Mouse (Mus musculus) heart, embryonic 15.5 days (tissue): ENCODE data around the gene Gm45021. TPM values are rescaled to one million over a fixed set of nuclear protein-coding genes. Genes with fewer than 3 reads are reported as not detected.
"Not testable (repeated sequence)": the region's sequence is repeated elsewhere in the genome, so short reads cannot be mapped to it uniquely, and the experiment has no call there.

Source experiments
- ATAC-seq: fragments of 200-750 bp; cut with Nextera tagmentation; replicated peaks from 2 replicates; pipeline ENCODE4 v1.8.0; 2017; ENCODE audit warnings: low read depth, moderate TSS enrichment; ENCODE audit not compliant: insufficient number of reproducible peaks, insufficient read depth, low FRiP score
- H3K27ac ChIP-seq: fragments of 300-500 bp; sonication (generic); 2 replicates; pipeline ENCODE4 v1.5.1; 2015; ENCODE audit warnings: mild to moderate bottlenecking, inconsistent platforms
- H3K27me3 ChIP-seq: fragments of 300-500 bp; sonication (generic); 2 replicates; pipeline ENCODE4 v1.6.1; 2015; ENCODE audit warnings: inconsistent platforms
- H3K36me3 ChIP-seq: fragments of 300-500 bp; sonication (generic); 2 replicates; pipeline ENCODE4 v1.6.1; 2015; ENCODE audit warnings: mild to moderate bottlenecking, inconsistent platforms
- H3K4me1 ChIP-seq: fragments of 300-500 bp; sonication (generic); replicated peaks from 2 replicates; pipeline ENCODE4 v1.6.1; 2015; ENCODE audit warnings: inconsistent platforms
- H3K4me2 ChIP-seq: fragments of 300-500 bp; sonication (generic); 2 replicates; pipeline ENCODE4 v1.6.1; 2015; ENCODE audit warnings: inconsistent platforms, mild to moderate bottlenecking, moderate library complexity
- H3K4me3 ChIP-seq: fragments of 300-500 bp; sonication (generic); 2 replicates; pipeline ENCODE4 v1.5.1; 2015; ENCODE audit warnings: mild to moderate bottlenecking, inconsistent platforms
- H3K9ac ChIP-seq: fragments of 300-500 bp; sonication (generic); 2 replicates; pipeline ENCODE4 v1.6.1; 2015; ENCODE audit warnings: mild to moderate bottlenecking, inconsistent platforms
- H3K9me3 ChIP-seq: fragments of 300-500 bp; sonication (generic); replicated peaks from 2 replicates; pipeline ENCODE4 v1.6.1; 2016; ENCODE audit warnings: inconsistent platforms
- WGBS: fragments of 180-500 bp; shearing (Covaris S2); methylation state at CpG from one replicate; pipeline ENCODE4 v1.1.7; 2015; ENCODE audit warnings: mixed read lengths; 5-methylcytosine and 5-hydroxymethylcytosine counted together
- polyA plus RNA-seq: library from polyadenylated mRNA; unstranded; fragments of >200 nt; fragmentation: Nextera tagmentation; extraction: Ambion mirVana; gene quantifications from 2 replicates; pipeline ENCODE4 v1.2.1, GENCODE M21; 2015

Gene Gm45021
- polyA plus RNA-seq, 1 experiment from 2014 or later: not detected

GRCm38 (mm10) chr6:48620031-48620430, 30.6 kb downstream of the Gm45021 start:
- 91% methylated on average over 30 of the region's 30 CpGs for WGBS
- H3K27me3 ChIP-seq: no peaks in the 10 kb centered on the region
- ATAC-seq: no peak
- H3K4me3 ChIP-seq: no peak overlapping the region
- no peak overlapping the region for H3K4me2 ChIP-seq
- no peak overlapping the region for H3K27ac ChIP-seq
- H3K9me3 ChIP-seq: no peaks in the 10 kb centered on the region
- no peaks in the 10 kb centered on the region for H3K4me1 ChIP-seq
- H3K9ac ChIP-seq: no peak overlapping the region
- peaks cover 24% of the 10 kb centered on the region for H3K36me3 ChIP-seq

GRCm38 (mm10) chr6:48622186-48622843, 32.9 kb downstream of the Gm45021 start:
- not testable (repeated sequence) for H3K4me3 ChIP-seq, H3K9ac ChIP-seq, H3K27me3 ChIP-seq, H3K4me2 ChIP-seq, H3K27ac ChIP-seq, ATAC-seq, H3K4me1 ChIP-seq, H3K9me3 ChIP-seq
- H3K36me3 ChIP-seq: peaks cover 21% of the 10 kb centered on the region
- 82% methylated on average over 8 of the region's 8 CpGs for WGBS

GRCm38 (mm10) chr6:48623460-48623859, 34.0 kb downstream of the Gm45021 start:
- peaks cover 12% of the 10 kb centered on the region for H3K4me1 ChIP-seq
- H3K4me3 ChIP-seq: no peak overlapping the region
- peaks cover 9% of the 10 kb centered on the region for H3K27me3 ChIP-seq
- no peak overlapping the region for H3K9ac ChIP-seq
- ATAC-seq: no peak
- 38% methylated on average over 1 of the region's 1 CpGs for WGBS
- H3K4me2 ChIP-seq: no peak overlapping the region
- H3K27ac ChIP-seq: no peak overlapping the region
- H3K9me3 ChIP-seq: no peaks in the 10 kb centered on the region
- peaks cover 21% of the 10 kb centered on the region for H3K36me3 ChIP-seq

GRCm38 (mm10) chr6:48626464-48626863, 37.1 kb downstream of the Gm45021 start, which contains the start of gene AI854703:
AI854703 (plus strand) TSS chr6:48626764.
- Histone ChIP-seq H3K4me1 (peaks cover 24% of the 10 kb centered on the region), H3K4me3 (peak within 1 kb of the TSS; percentile 56), H3K4me2 (peak within 1 kb of the TSS; percentile 93), H3K27ac (no peak within 1 kb of the TSS), H3K9me3 (no peaks in the 10 kb centered on the region), H3K9ac (peak within 1 kb of the TSS; percentile 54), H3K36me3 (no peaks in the 10 kb centered on the region), H3K27me3 (peaks cover 23% of the 10 kb centered on the region)
- WGBS: 35% methylated on average over 8 of the region's 8 CpGs
- ATAC-seq: no peak

GRCm38 (mm10) chr6:48626984-48627383, 37.6 kb downstream of the Gm45021 start:
- no peaks in the 10 kb centered on the region for H3K36me3 ChIP-seq
- no peaks in the 10 kb centered on the region for H3K9me3 ChIP-seq
- 0 out of 2 replicates have a peak, but pooled peaks have one; percentile 24 for ATAC-seq
- peak overlapping the region; percentile 56 for H3K4me3 ChIP-seq
- H3K4me2 ChIP-seq: peak overlapping the region; percentile 93
- WGBS: under 1% methylated on average over 32 of the region's 32 CpGs
- peak overlapping the region; percentile 54 for H3K9ac ChIP-seq
- H3K4me1 ChIP-seq: peaks cover 24% of the 10 kb centered on the region
- peaks cover 23% of the 10 kb centered on the region for H3K27me3 ChIP-seq
- no peak overlapping the region for H3K27ac ChIP-seq

GRCm38 (mm10) chr6:48627511-48627924, 38.1 kb downstream of the Gm45021 start:
- Histone ChIP-seq H3K4me1 (peaks cover 24% of the 10 kb centered on the region), H3K4me2 (peak overlapping the region; percentile 93), H3K9ac (peak overlapping the region; percentile 54; the same call in 1 of the 2 replicates), H3K9me3 (no peaks in the 10 kb centered on the region), H3K4me3 (peak overlapping the region; percentile 56), H3K36me3 (no peaks in the 10 kb centered on the region), H3K27ac (no peak overlapping the region), H3K27me3 (peaks cover 23% of the 10 kb centered on the region)
- ATAC-seq: no peak
- 6% methylated on average over 7 of the region's 7 CpGs for WGBS

GRCm38 (mm10) chr6:48628377-48628776, 39.0 kb downstream of the Gm45021 start:
- H3K9me3 ChIP-seq: no peaks in the 10 kb centered on the region
- H3K9ac ChIP-seq: no peak overlapping the region
- H3K4me1 ChIP-seq: peaks cover 24% of the 10 kb centered on the region
- 75% methylated on average over 3 of the region's 3 CpGs for WGBS
- H3K4me2 ChIP-seq: no peak overlapping the region
- no peak overlapping the region for H3K27ac ChIP-seq
- H3K27me3 ChIP-seq: peaks cover 23% of the 10 kb centered on the region
- no peaks in the 10 kb centered on the region for H3K36me3 ChIP-seq
- ATAC-seq: no peak
- no peak overlapping the region; the same call in 1 of the 2 replicates for H3K4me3 ChIP-seq

GRCm38 (mm10) chr6:48628808-48629660, 39.6 kb downstream of the Gm45021 start:
- Histone ChIP-seq H3K27ac (no peak overlapping the region), H3K9ac (peak overlapping the region; percentile 43)

GRCm38 (mm10) chr6:48629661-48630034, 40.2 kb downstream of the Gm45021 start:
- Histone ChIP-seq H3K27me3 (peaks cover 23% of the 10 kb centered on the region), H3K4me1 (peaks cover 24% of the 10 kb centered on the region), H3K4me3 (peak overlapping the region; percentile 46), H3K9me3 (no peaks in the 10 kb centered on the region), H3K4me2 (peak overlapping the region; percentile 88), H3K36me3 (no peaks in the 10 kb centered on the region), H3K9ac (peak overlapping the region; percentile 43), H3K27ac (no peak overlapping the region)
- no peak for ATAC-seq
- 21% methylated on average over 13 of the region's 13 CpGs for WGBS

More at GRCm38 (mm10) chr6:48628808-48629660, 39.6 kb downstream of the Gm45021 start:
- Histone ChIP-seq H3K9me3 (no peaks in the 10 kb centered on the region), H3K27me3 (peaks cover 23% of the 10 kb centered on the region), H3K4me1 (peaks cover 24% of the 10 kb centered on the region), H3K4me3 (peak overlapping the region; percentile 46), H3K4me2 (peak overlapping the region; percentile 88), H3K36me3 (no peaks in the 10 kb centered on the region)
- peak; percentile 14 for ATAC-seq
- WGBS: 9% methylated on average over 54 of the region's 54 CpGs

GRCm38 (mm10) chr6:48630831-48631230, 41.4 kb downstream of the Gm45021 start:
- Histone ChIP-seq H3K27ac (no peak overlapping the region), H3K9me3 (no peaks in the 10 kb centered on the region), H3K36me3 (no peaks in the 10 kb centered on the region), H3K9ac (no peak overlapping the region), H3K4me2 (no peak overlapping the region), H3K4me1 (peaks cover 24% of the 10 kb centered on the region), H3K4me3 (no peak overlapping the region), H3K27me3 (peaks cover 23% of the 10 kb centered on the region)
- no peak for ATAC-seq
- WGBS: 76% methylated on average over 8 of the region's 8 CpGs

- no peak overlapping the region for H3K9ac ChIP-seq
- no peak overlapping the region for H3K27ac ChIP-seq
- H3K4me1 ChIP-seq: peaks cover 10% of the 10 kb centered on the region
- ATAC-seq: no peak
- H3K36me3 ChIP-seq: no peaks in the 10 kb centered on the region
- H3K9me3 ChIP-seq: no peaks in the 10 kb centered on the region
- 77% methylated on average over 2 of the region's 2 CpGs for WGBS
- H3K4me2 ChIP-seq: no peak overlapping the region
- peaks cover 4% of the 10 kb centered on the region; the same call in 1 of the 2 replicates for H3K27me3 ChIP-seq
- no peak overlapping the region for H3K4me3 ChIP-seq
Measured at GRCm38 (mm10) chr6:48635105-48635504, 45.7 kb downstream of the Gm45021 start.
